Mouse (Mus musculus): ENCODE results near the gene Gpc5.

GRCm38 (mm10) chr14:115092081-115092480 is at the start of gene Gpc5:
- TF ChIP-seq POLR2A (IDR thresholded peaks at IDR 0.05; ENCODE audit: low read depth, low read length): no peak
- TF ChIP-seq CTCF (IDR thresholded peaks at IDR 0.05; ENCODE audit: extremely low read depth, insufficient read length, insufficient replicate concordance, low read depth, low read length): no peak
